ENCODE assay signal across 1 mouse cellular context in the genomic region with DNA sequence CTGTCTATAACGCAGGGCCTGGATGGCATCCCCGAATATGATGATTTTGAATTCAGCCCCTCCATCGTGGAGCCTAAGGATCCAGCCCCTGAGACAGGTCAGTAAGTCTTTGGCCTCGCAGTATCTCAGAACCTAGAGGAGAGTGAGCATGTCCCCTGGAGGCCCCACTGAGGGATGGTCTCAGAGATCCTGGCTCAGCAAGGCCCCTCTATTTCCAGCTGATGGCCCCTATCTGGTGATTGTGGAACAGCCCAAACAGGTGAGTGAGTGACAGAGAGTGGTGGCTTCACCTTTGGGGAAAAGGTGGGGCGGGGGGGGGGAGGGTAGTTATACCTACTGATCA.
TF ChIP-seq lines count a peak whose summit lies in the region.

No protein-coding gene starts in this region.

TF ChIP-seq in MEL, 35 proteins besides CTCF, POLR2A, EP300 and RAD21:
- TF ChIP-seq SMC3 (IDR thresholded peaks at IDR 0.05; ENCODE audit: low read depth, low read length) (0 out of 2 replicates have a peak, but pooled peaks have one; percentile 0), MAFK (IDR thresholded peaks at IDR 0.05; ENCODE audit: borderline replicate concordance, low read depth, low read length) (no peak), ZC3H11A (IDR thresholded peaks at IDR 0.05; ENCODE audit: low read depth, low read length) (no peak), ZKSCAN1 (IDR thresholded peaks at IDR 0.05; ENCODE audit: low read depth, low read length) (no peak), MAZ (IDR thresholded peaks at IDR 0.05; ENCODE audit: low read depth, low read length) (0 out of 2 replicates have a peak, but pooled peaks have one; percentile 17), SIN3A (IDR thresholded peaks at IDR 0.05; ENCODE audit: low read length) (no peak)
